Mouse (Mus musculus): Measurements from ENCODE around the gene Lbp.

Lbp gene

GRCm38 (mm10) chr2:158305948-158306695 is at the start of gene Lbp:
TSS of gene Lbp (plus strand) at chr2:158306493.
- peak; percentile 45 for DNase-seq (ENCODE audit: low spot score)

GRCm38 (mm10) chr2:158256894-158257293 is 49.4 kb upstream of the Lbp start:
- no peak for DNase-seq (ENCODE audit: low spot score)

- no peak for DNase-seq (ENCODE audit: low spot score)
Measured at GRCm38 (mm10) chr2:158258005-158258418, 48.3 kb upstream of the Lbp start, which contains the start of gene Bpi. TSS of gene Bpi (plus strand) at chr2:158258094.

- DNase-seq (ENCODE audit: low spot score), result peak; percentile 58
Measured at GRCm38 (mm10) chr2:158258781-158259180, 47.5 kb upstream of the Lbp start.

- no peak for DNase-seq (ENCODE audit: low spot score)
Measured at GRCm38 (mm10) chr2:158259498-158259897, 46.8 kb upstream of the Lbp start.

GRCm38 (mm10) chr2:158264877-158265276 is 41.4 kb upstream of the Lbp start:
- no peak for DNase-seq (ENCODE audit: low spot score)

GRCm38 (mm10) chr2:158270017-158270416 is 36.3 kb upstream of the Lbp start:
- no peak for DNase-seq (ENCODE audit: low spot score)

GRCm38 (mm10) chr2:158273646-158274045 is 32.6 kb upstream of the Lbp start:
- no peak for DNase-seq (ENCODE audit: low spot score)

- no peak for DNase-seq (ENCODE audit: low spot score)
Measured at GRCm38 (mm10) chr2:158275349-158275748, 30.9 kb upstream of the Lbp start.

- no peak for DNase-seq (ENCODE audit: low spot score)
Measured at GRCm38 (mm10) chr2:158275811-158276210, 30.5 kb upstream of the Lbp start.

- no peak for DNase-seq (ENCODE audit: low spot score)
Measured at GRCm38 (mm10) chr2:158276451-158276850, 29.8 kb upstream of the Lbp start.

- no peak for DNase-seq (ENCODE audit: low spot score)
Measured at GRCm38 (mm10) chr2:158276878-158277277, 29.4 kb upstream of the Lbp start.

- no peak for DNase-seq (ENCODE audit: low spot score)
Measured at GRCm38 (mm10) chr2:158279656-158280055, 26.6 kb upstream of the Lbp start.

- no peak for DNase-seq (ENCODE audit: low spot score)
Measured at GRCm38 (mm10) chr2:158281497-158282205, 24.6 kb upstream of the Lbp start.

GRCm38 (mm10) chr2:158283136-158283535 is 23.2 kb upstream of the Lbp start:
- DNase-seq (ENCODE audit: low spot score), result no peak

- no peak for DNase-seq (ENCODE audit: low spot score)
Measured at GRCm38 (mm10) chr2:158283771-158284170, 22.5 kb upstream of the Lbp start.

GRCm38 (mm10) chr2:158284571-158284970 is 21.7 kb upstream of the Lbp start:
- DNase-seq (ENCODE audit: low spot score), result no peak

GRCm38 (mm10) chr2:158285655-158286054 is 20.6 kb upstream of the Lbp start:
- no peak for DNase-seq (ENCODE audit: low spot score)

- no peak for DNase-seq (ENCODE audit: low spot score)
Measured at GRCm38 (mm10) chr2:158295700-158296099, 10.6 kb upstream of the Lbp start.

- no peak for DNase-seq (ENCODE audit: low spot score)
Measured at GRCm38 (mm10) chr2:158299203-158299602, 7.1 kb upstream of the Lbp start.

GRCm38 (mm10) chr2:158299731-158300130 is 6.6 kb upstream of the Lbp start:
- no peak for DNase-seq (ENCODE audit: low spot score)

GRCm38 (mm10) chr2:158302807-158303206 is 3.5 kb upstream of the Lbp start:
- no peak for DNase-seq (ENCODE audit: low spot score)

- no peak for DNase-seq (ENCODE audit: low spot score)
Measured at GRCm38 (mm10) chr2:158306696-158307049, 380 bp downstream of the Lbp start.

- DNase-seq (ENCODE audit: low spot score), result no peak
Measured at GRCm38 (mm10) chr2:158308276-158308675, 2.0 kb downstream of the Lbp start.
